Comparison of ENCODE assay signal across 21 mouse cellular contexts in genomic region chr13:20491666-20492065, GRCm38 (mm10).
"Had no signal": no experiment of that assay in that cellular context is flagged by ENCODE, and none has a peak within 500 bp of the region (broad histone marks: within the 10 kb centered on the region; RNA-seq: fewer than 3 reads in every experiment).

No protein-coding gene starts in this region.

- H3K4me1 ChIP-seq: limb, embryonic 10.5 days; liver, embryonic 15.5 days had no signal

- DNase-seq: kidney, adult 2 months; kidney, postnatal 25 days; layer of hippocampus, adult 9-11 months; liver; retina, postnatal 1 day; right cerebral cortex, postnatal 25 days; spleen, adult 18-20 months; thymus, adult 18-20 months; thymus, postnatal 36 days had no signal

- H3K9ac ChIP-seq: limb, embryonic 13.5 days; liver, embryonic 12.5 days; liver, embryonic 15.5 days; midbrain, embryonic 13.5 days; neural tube, embryonic 13.5 days had no signal

- ATAC-seq: hindbrain, postnatal 0 days; inflammation-experienced regulatory T-cells, adult 6 months; liver, embryonic 12.5 days; midbrain, embryonic 13.5 days had no signal

- H3K27ac ChIP-seq: hindbrain, postnatal 0 days; kidney, postnatal 0 days; layer of hippocampus, adult 2 months; limb, embryonic 10.5 days; limb, embryonic 13.5 days; liver, embryonic 12.5 days; liver, embryonic 15.5 days; macrophage; neural tube, embryonic 13.5 days had no signal

- H3K27me3 ChIP-seq: limb, embryonic 13.5 days; liver, embryonic 12.5 days; liver, embryonic 15.5 days; midbrain, embryonic 13.5 days; neural tube, embryonic 13.5 days had no signal

- H3K4me2 ChIP-seq: limb, embryonic 13.5 days; liver, embryonic 12.5 days; liver, embryonic 15.5 days; midbrain, embryonic 13.5 days; neural tube, embryonic 13.5 days had no signal

- H3K9me3 ChIP-seq: limb, embryonic 10.5 days; limb, embryonic 13.5 days; liver, embryonic 12.5 days; liver, embryonic 15.5 days; midbrain, embryonic 13.5 days; neural tube, embryonic 13.5 days had no signal

- H3K4me3 ChIP-seq: layer of hippocampus, adult 2 months; limb, embryonic 10.5 days; limb, embryonic 13.5 days; liver, embryonic 12.5 days; liver, embryonic 15.5 days; midbrain, embryonic 13.5 days; myocyte; neural tube, embryonic 13.5 days had no signal

- H3K36me3 ChIP-seq: limb, embryonic 10.5 days; limb, embryonic 13.5 days; liver, embryonic 12.5 days; liver, embryonic 15.5 days; midbrain, embryonic 13.5 days; neural tube, embryonic 13.5 days had no signal
